Mouse (Mus musculus): ENCODE measurements around the gene Dusp1. TPM values are rescaled to one million over a fixed set of nuclear protein-coding genes. Genes with fewer than 3 reads are reported as not detected.

Gene Dusp1
- polyA plus RNA-seq, 1 experiment from 2014 or later, result 35.5 TPM

DNA sequence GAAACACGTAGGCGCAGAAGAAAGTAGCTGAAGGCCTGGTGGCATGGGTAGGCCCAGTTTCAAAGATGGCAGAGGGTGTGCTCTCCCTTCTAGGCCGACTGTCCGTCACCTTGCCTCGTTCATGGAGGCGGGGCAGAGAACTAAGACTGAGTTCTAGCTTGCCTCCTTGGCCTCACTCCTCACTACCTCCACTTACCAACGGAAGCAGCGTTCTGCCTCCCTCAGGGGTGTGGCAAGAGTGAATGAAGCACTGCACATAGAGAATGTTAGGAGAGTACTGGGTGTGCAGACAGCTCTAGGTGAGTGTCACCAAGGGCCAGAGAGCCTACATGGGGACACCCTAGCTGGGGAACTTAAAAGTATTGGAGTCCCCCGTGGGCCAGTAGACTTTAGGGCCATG is 21.1 kb upstream of the Dusp1 start:
- Histone ChIP-seq H3K9me3 (no peaks in the 10 kb centered on the region), H3K4me3 (no peak overlapping the region), H3K36me3 (peaks cover 30% of the 10 kb centered on the region), H3K4me1 (replicated peaks) (peaks cover 33% of the 10 kb centered on the region), H3K9ac (no peak overlapping the region), H3K4me2 (no peak overlapping the region), H3K27me3 (no peaks in the 10 kb centered on the region), H3K27ac (0 out of 2 replicates have a peak overlapping the region, but pooled peaks have one; percentile 2)
- 95% methylated on average over 9 of the region's 9 CpGs for WGBS
- ATAC-seq (ENCODE audit: low FRiP score), result no peak

DNA sequence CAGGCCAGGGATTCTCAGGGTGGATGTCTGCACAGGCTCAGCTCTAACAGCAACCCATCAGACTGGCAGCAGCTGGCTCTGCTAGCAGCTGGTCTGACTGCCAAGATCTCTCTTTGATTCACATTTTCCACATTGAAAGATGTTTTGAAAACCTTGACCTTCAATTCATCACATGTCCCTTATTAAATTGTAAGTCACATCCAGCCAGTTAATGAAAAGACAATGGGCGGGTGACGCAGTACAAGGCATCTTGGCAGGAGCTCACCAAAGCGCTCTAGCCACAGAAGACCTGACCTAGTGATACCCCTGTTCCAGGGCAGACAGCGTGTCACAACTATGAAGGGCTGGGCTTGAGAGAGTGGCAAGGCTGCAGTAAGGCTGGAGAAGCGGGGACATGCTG is 20.4 kb upstream of the Dusp1 start:
- Histone ChIP-seq H3K27ac (0 out of 2 replicates have a peak overlapping the region, but pooled peaks have one; percentile 2), H3K9me3 (no peaks in the 10 kb centered on the region), H3K4me1 (replicated peaks) (peaks cover 33% of the 10 kb centered on the region), H3K9ac (no peak overlapping the region), H3K4me3 (no peak overlapping the region), H3K27me3 (no peaks in the 10 kb centered on the region), H3K4me2 (no peak overlapping the region), H3K36me3 (peaks cover 31% of the 10 kb centered on the region)
- WGBS, result 74% methylated on average over 5 of the region's 5 CpGs
- no peak for ATAC-seq (ENCODE audit: low FRiP score)

- H3K9ac ChIP-seq, result no peak overlapping the region
- no peak for ATAC-seq (ENCODE audit: low FRiP score)
- peaks cover 36% of the 10 kb centered on the region for H3K4me1 ChIP-seq (replicated peaks)
- H3K27ac ChIP-seq, result no peak overlapping the region
- 98% methylated on average over 3 of the region's 3 CpGs for WGBS
- H3K4me3 ChIP-seq, result no peak overlapping the region
- H3K4me2 ChIP-seq, result no peak overlapping the region
- H3K36me3 ChIP-seq, result peaks cover 38% of the 10 kb centered on the region
- H3K27me3 ChIP-seq, result no peaks in the 10 kb centered on the region
- no peaks in the 10 kb centered on the region for H3K9me3 ChIP-seq
Measured at GRCm38 (mm10) chr17:26580873-26581401, 19.0 kb upstream of the Dusp1 start.

DNA sequence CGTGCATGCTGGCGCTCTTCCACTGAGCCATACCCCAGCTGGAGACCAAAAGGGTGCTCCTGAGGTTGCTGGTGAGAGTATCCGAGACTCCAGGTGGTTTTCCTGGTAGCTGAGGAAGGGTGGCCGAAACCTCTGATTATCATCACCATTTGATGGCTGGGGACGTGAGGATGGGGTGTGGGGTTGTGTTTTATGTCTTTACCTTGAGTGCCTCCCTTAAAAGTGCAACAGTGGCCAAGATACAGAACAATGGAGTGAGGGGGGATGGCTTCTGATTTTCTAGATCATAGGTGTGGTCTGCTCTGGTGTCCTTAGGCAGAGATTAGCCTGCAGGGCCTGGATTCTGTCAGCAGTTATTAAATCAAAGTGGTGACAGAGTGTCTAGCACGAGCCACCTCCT is 17.5 kb upstream of the Dusp1 start:
- 95% methylated on average over 6 of the region's 6 CpGs for WGBS
- ATAC-seq (ENCODE audit: low FRiP score), result no peak
- peaks cover 51% of the 10 kb centered on the region for H3K36me3 ChIP-seq

DNA sequence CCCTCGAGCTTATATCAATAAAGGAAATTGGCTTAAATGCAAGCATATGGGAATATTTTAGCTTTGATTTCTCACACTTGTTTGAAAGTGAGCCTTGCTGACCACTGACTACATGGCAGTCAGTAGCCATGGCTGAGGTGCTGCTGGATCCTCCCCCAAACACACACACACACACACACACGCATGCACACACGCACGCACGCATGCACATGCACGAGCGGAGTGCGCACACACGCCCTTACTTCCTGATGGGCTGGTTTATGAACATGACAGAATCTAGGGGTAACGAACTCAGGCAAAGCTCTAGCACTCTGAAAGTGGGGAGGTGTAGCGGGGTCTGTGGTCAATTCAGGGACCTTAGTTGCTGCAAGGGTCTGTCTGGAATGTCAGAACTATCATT is 16.8 kb upstream of the Dusp1 start:
- Histone ChIP-seq H3K4me3 (no peak overlapping the region), H3K27ac (no peak overlapping the region), H3K27me3 (no peaks in the 10 kb centered on the region), H3K4me1 (replicated peaks) (peaks cover 34% of the 10 kb centered on the region), H3K9me3 (no peaks in the 10 kb centered on the region), H3K36me3 (peaks cover 51% of the 10 kb centered on the region), H3K9ac (no peak overlapping the region), H3K4me2 (no peak overlapping the region)
- 96% methylated on average over 11 of the region's 11 CpGs for WGBS
- no peak for ATAC-seq (ENCODE audit: low FRiP score)

More for the DNA sequence above, 17.5 kb upstream of the Dusp1 start:
- H3K4me2 ChIP-seq, result no peak overlapping the region
- H3K27ac ChIP-seq, result no peak overlapping the region
- no peak overlapping the region for H3K9ac ChIP-seq
- H3K9me3 ChIP-seq, result no peaks in the 10 kb centered on the region
- no peak overlapping the region for H3K4me3 ChIP-seq
- peaks cover 36% of the 10 kb centered on the region for H3K4me1 ChIP-seq (replicated peaks)
- H3K27me3 ChIP-seq, result no peaks in the 10 kb centered on the region

DNA sequence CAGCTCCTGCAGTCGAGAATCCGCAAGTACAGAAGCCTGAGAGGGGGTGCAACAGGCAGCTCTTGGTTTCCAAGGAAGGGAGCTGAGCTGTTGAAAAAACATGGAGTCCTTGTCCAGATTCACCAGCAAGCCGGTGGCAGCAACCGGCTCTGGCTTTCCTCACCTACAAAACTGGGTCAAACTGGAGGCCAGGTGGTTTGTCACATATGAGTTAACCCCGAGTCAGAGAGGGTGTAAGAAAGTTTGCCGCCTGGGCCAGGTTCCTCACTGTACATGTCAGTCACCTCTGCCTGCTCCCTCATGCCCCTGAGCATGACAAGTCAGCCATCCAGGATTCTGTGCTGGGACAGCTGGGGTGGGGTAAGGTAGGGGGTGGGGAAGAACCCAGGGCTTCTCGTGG is 16.2 kb upstream of the Dusp1 start:
- WGBS, result 90% methylated on average over 7 of the region's 7 CpGs
- Histone ChIP-seq H3K4me1 (replicated peaks) (peaks cover 33% of the 10 kb centered on the region), H3K27me3 (no peaks in the 10 kb centered on the region), H3K27ac (no peak overlapping the region), H3K4me3 (no peak overlapping the region), H3K9me3 (no peaks in the 10 kb centered on the region), H3K36me3 (peaks cover 47% of the 10 kb centered on the region), H3K4me2 (no peak overlapping the region), H3K9ac (no peak overlapping the region)
- ATAC-seq (ENCODE audit: low FRiP score), result no peak

- no peak overlapping the region for H3K27ac ChIP-seq
- ATAC-seq (ENCODE audit: low FRiP score), result no peak
- peaks cover 29% of the 10 kb centered on the region for H3K4me1 ChIP-seq (replicated peaks)
- WGBS, result 92% methylated on average over 11 of the region's 11 CpGs
- H3K9ac ChIP-seq, result no peak overlapping the region
- H3K27me3 ChIP-seq, result no peaks in the 10 kb centered on the region
- no peak overlapping the region for H3K4me3 ChIP-seq
- H3K4me2 ChIP-seq, result no peak overlapping the region
- peaks cover 46% of the 10 kb centered on the region for H3K36me3 ChIP-seq
- no peaks in the 10 kb centered on the region for H3K9me3 ChIP-seq
Measured at GRCm38 (mm10) chr17:26577309-26577708, 15.4 kb upstream of the Dusp1 start.

- ATAC-seq (ENCODE audit: low FRiP score), result no peak
- Histone ChIP-seq H3K9ac (no peak overlapping the region), H3K27me3 (no peaks in the 10 kb centered on the region), H3K4me3 (no peak overlapping the region), H3K27ac (no peak overlapping the region), H3K4me1 (replicated peaks) (peaks cover 24% of the 10 kb centered on the region), H3K36me3 (peaks cover 51% of the 10 kb centered on the region), H3K4me2 (no peak overlapping the region), H3K9me3 (no peaks in the 10 kb centered on the region)
- WGBS, result 92% methylated on average over 7 of the region's 7 CpGs
Measured at GRCm38 (mm10) chr17:26576833-26577232, 14.9 kb upstream of the Dusp1 start.

DNA sequence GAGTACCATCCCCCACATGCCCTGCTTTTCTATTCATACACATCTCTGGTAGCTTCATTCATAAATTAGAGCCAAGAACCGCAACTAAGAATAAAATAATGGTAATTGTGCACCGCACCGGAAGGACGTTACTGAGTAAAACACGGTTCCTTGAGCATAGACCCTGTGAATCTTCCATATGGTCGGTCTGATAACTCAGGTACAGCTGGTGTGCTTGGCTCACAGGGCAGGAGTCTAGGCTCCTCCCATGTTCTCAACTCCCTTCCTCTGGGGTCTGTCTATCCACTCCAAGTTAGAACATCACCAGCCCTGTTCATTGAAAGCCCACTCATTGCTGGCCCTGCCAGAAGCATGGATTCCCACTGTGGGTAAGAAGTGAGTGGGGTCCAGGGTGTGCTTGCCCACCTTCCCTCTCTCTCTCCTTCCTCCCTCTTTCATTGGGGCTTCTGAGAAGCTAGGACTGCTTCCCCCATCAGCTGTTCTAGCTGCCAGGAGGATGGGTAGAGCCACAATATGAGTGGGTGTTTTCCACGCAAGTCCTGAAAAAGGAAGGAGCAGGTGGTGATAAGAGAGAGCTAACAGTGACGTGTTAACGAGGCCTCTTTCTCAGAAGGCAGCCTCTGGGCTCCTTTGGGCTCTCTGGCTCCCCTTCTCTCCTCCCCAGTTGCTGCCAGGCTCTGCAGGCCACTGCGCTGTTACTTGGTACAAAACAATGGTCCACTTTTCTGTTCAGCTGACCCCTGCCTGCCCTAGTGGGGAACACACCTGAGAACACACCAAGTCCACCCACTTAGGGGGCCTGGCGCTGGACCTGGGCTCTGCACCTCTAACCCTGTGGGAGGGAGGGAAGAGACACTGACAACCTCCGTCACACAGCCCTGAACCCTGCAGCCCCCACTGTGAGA is 14.1 kb upstream of the Dusp1 start:
- no peaks in the 10 kb centered on the region for H3K9me3 ChIP-seq
- no peak overlapping the region for H3K27ac ChIP-seq
- H3K27me3 ChIP-seq, result no peaks in the 10 kb centered on the region
- peaks cover 51% of the 10 kb centered on the region for H3K36me3 ChIP-seq
- H3K4me3 ChIP-seq, result no peak overlapping the region
- WGBS, result 83% methylated on average over 12 of the region's 12 CpGs
- H3K4me2 ChIP-seq, result no peak overlapping the region
- no peak for ATAC-seq (ENCODE audit: low FRiP score)
- no peak overlapping the region for H3K9ac ChIP-seq
- H3K4me1 ChIP-seq (replicated peaks), result peaks cover 22% of the 10 kb centered on the region; the same call in 1 of the 2 replicates

- WGBS, result 90% methylated on average over 5 of the region's 5 CpGs
Measured at GRCm38 (mm10) chr17:26574701-26575100, 12.8 kb upstream of the Dusp1 start.

GRCm38 (mm10) chr17:26574118-26574517 is 12.2 kb upstream of the Dusp1 start:
- no peak for ATAC-seq (ENCODE audit: low FRiP score)
- no peak overlapping the region for H3K27ac ChIP-seq
- no peak overlapping the region for H3K9ac ChIP-seq
- H3K4me3 ChIP-seq, result no peak overlapping the region
- no peaks in the 10 kb centered on the region for H3K27me3 ChIP-seq
- no peaks in the 10 kb centered on the region for H3K9me3 ChIP-seq
- H3K4me2 ChIP-seq, result no peak overlapping the region
- peaks cover 62% of the 10 kb centered on the region for H3K36me3 ChIP-seq
- peaks cover 26% of the 10 kb centered on the region; the same call in 1 of the 2 replicates for H3K4me1 ChIP-seq (replicated peaks)
- 94% methylated on average over 11 of the region's 11 CpGs for WGBS

More at GRCm38 (mm10) chr17:26574701-26575100, 12.8 kb upstream of the Dusp1 start:
- H3K36me3 ChIP-seq, result peaks cover 56% of the 10 kb centered on the region
- H3K4me2 ChIP-seq, result no peak overlapping the region
- H3K27me3 ChIP-seq, result no peaks in the 10 kb centered on the region
- no peak for ATAC-seq (ENCODE audit: low FRiP score)
- H3K27ac ChIP-seq, result no peak overlapping the region
- no peak overlapping the region for H3K4me3 ChIP-seq
- H3K4me1 ChIP-seq (replicated peaks), result peaks cover 26% of the 10 kb centered on the region; the same call in 1 of the 2 replicates
- H3K9ac ChIP-seq, result no peak overlapping the region
- H3K9me3 ChIP-seq, result no peaks in the 10 kb centered on the region

GRCm38 (mm10) chr17:26572265-26572664 is 10.3 kb upstream of the Dusp1 start:
- Histone ChIP-seq H3K27me3 (no peaks in the 10 kb centered on the region), H3K27ac (no peak overlapping the region), H3K9me3 (no peaks in the 10 kb centered on the region), H3K4me3 (no peak overlapping the region), H3K4me2 (no peak overlapping the region), H3K4me1 (replicated peaks) (peaks cover 26% of the 10 kb centered on the region; the same call in 1 of the 2 replicates), H3K9ac (no peak overlapping the region), H3K36me3 (peaks cover 68% of the 10 kb centered on the region)
- no peak for ATAC-seq (ENCODE audit: low FRiP score)
- 90% methylated on average over 11 of the region's 11 CpGs for WGBS

Data from hindbrain, embryonic 13.5 days (tissue).